Mouse (Mus musculus) small intestine, adult 2 months (tissue): ENCODE results near the gene N4bp2.

ENCODE experiments used
- CTCF ChIP-seq: fragments of 200-500 bp; IDR thresholded peaks from 2 replicates; pipeline ENCODE4 v1.5.1; 2012; ENCODE audit warnings: low read depth, mild to moderate bottlenecking, control low read depth, inconsistent platforms, low read length, moderate library complexity, mixed read lengths; ENCODE audit not compliant: insufficient replicate concordance, insufficient read length; ENCODE audit errors: extremely low read depth
- POLR2A ChIP-seq: fragments of 200-500 bp; IDR thresholded peaks from 2 replicates; pipeline ENCODE4 v1.6.1; 2012; ENCODE audit warnings: low read depth, mild to moderate bottlenecking, control low read depth, inconsistent platforms, low read length, moderate library complexity

- TF ChIP-seq CTCF (no peak), POLR2A (no peak)
These were observed 109.9 kb downstream of the N4bp2 start for GRCm38 (mm10) chr5:65873212-65873611.
